Mouse (Mus musculus) embryo, embryonic 10.5 days (tissue): Measurements from ENCODE around the gene Auts2.
A peak's percentile ranks its signal among the peaks of the same experiment; 100 is the strongest.

Source experiments
- DNase-seq: peaks from one replicate; pipeline ENCODE4 v3.0.0-alpha.2; 2015; ENCODE audit warnings: low spot score

The Auts2 gene

GRCm38 (mm10) chr5:131459549-131459948 is 1083.6 kb downstream of the Auts2 start:
- peak; percentile 23 for DNase-seq

GRCm38 (mm10) chr5:131458700-131459099 is 1084.4 kb downstream of the Auts2 start:
- no peak for DNase-seq

DNA sequence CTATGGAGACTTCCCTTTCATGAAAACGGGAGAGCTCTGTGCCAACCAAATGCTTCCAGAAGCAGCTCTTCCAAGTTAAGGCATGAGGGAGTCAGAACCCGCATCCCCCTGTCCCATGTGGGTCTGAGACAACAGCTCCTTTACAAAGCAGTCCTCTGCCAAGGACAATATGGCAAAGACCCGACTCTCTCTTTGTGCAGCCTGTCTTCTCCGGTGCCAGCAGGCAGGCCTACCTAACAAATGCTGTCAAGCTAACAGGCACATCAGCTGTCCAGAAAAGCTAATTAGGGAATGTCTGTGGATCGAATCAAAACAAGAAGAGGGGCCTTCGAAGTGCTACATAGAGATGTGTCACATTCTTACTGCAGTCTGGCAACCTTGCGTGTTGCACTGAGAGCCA is 1085.1 kb downstream of the Auts2 start:
- DNase-seq: no peak

DNA sequence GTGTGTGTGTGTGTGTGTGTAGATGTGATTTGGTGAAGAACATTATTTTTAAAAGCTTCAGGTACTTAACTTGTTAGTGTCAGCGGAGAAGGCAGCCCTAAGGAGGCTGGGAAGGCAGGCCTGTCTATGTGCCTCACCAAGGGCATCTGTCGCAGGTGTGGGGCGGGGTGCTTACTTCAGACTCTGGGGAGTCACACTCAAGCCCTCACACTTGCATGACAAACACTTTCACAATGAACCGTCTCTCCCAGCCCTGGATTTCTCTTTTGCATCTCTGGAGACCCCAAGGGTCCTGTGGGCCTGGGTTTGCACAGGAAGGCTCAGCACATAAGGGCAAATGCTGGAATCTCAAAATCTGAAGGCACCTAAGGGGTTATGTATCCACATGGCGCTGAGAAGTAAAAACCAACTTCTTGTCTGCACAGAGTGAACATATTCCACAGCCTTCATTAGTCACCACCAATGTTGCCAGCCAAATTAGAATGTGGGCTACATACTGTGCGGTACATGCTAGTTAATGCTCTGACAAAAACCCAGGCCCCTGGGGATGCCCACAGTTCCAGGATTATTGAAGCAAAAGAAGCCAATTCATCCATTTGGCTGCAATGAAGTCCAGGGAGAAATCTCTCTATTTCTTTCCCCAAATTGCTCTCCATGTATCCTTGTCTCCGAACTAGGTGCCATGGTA is 1093.8 kb downstream of the Auts2 start:
- no peak for DNase-seq

- DNase-seq: no peak
Measured at GRCm38 (mm10) chr5:131435239-131435876, 1107.8 kb downstream of the Auts2 start.

GRCm38 (mm10) chr5:131433291-131433690 is 1109.9 kb downstream of the Auts2 start:
- DNase-seq: no peak

GRCm38 (mm10) chr5:131431896-131432295 is 1111.2 kb downstream of the Auts2 start:
- peak; percentile 40 for DNase-seq

DNA sequence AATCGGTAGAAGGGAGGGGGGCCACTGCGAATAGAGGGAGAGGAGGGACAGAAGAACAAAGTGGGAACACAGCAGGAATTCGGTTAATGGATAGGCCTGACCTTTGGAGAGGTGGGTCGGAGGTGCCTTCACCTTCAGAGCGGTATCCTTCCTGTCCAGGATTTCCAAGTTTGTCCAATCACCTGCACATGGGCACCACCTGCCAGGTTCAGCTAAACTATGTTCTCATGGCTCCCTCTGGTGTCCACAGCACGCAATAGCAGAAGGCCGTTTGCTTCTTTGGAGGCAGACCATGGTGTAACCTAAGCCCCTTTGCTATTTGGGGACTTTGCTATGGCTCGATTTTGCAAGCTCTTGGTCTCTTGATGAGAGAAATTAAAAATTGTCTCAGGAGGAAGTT is 1113.0 kb downstream of the Auts2 start:
- DNase-seq: peak; percentile 86

GRCm38 (mm10) chr5:131429563-131429962 is 1113.6 kb downstream of the Auts2 start:
- DNase-seq: peak; percentile 31

- peak; percentile 89 for DNase-seq
Measured at GRCm38 (mm10) chr5:131427734-131428413, 1115.3 kb downstream of the Auts2 start.

DNA sequence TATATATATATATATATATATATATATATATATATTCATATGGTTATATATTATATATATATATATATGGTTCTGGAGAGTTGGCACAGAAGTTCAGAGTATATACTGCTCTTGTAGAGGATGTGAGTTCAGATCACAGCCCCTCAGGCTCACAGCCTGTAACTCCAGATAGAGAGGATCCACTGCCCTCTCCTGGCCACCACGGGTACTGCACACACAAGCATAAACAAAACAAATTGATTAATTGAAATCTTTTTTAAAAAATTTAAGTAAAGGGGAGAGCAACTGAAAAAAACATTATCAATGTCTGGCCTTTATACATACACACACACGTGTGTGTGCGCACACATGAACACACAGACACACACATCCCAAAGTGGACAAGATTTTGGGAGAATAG is 1120.4 kb downstream of the Auts2 start:
- DNase-seq: no peak

DNA sequence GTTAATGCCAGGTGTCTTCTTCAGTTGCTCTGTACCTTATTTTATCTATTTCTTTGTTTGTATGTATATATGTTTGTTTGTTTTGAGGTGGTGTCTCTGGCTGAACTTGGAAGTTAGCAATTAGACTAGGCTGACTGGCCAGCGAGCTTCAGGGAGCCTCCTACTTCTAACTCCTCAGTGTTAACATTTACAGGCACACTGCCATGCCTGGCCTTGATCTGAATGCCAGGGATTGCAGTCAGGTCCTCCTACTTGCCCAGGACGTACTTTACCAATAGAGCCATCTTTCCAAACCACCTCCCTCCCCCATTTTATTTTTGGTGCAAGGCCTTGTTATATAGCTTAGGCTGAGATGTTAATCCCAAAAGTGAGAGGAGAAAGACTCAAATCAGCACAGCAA is 1122.7 kb downstream of the Auts2 start:
- DNase-seq: no peak

- no peak for DNase-seq
Measured at GRCm38 (mm10) chr5:131415902-131416545, 1127.1 kb downstream of the Auts2 start.

- no peak for DNase-seq
Measured at GRCm38 (mm10) chr5:131398250-131398649, 1144.9 kb downstream of the Auts2 start.

DNA sequence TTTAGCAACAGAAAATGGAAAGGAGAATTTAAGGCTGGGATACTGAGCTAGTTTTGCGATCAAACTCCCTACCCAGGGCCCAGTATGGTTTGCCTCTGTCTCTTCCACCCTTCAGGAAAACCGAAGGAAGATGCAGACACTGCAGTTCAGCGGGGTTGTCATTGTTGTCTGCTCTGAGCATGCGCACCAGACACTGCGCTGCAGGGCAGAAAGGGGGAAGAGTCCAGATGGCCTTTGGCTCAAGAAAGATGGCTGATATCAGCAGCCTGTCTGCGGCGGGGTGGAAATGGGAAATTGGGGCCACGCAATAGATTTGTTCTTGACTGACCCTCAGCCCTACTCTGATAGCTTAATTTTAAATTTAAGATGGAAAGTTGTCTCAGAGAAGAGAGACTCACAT is 1147.4 kb downstream of the Auts2 start:
- DNase-seq: no peak
